Mouse (Mus musculus): Measurements from ENCODE around the gene Grk5.
A peak's percentile ranks its signal among the peaks of the same experiment; 100 is the strongest.

The Grk5 gene

DNA sequence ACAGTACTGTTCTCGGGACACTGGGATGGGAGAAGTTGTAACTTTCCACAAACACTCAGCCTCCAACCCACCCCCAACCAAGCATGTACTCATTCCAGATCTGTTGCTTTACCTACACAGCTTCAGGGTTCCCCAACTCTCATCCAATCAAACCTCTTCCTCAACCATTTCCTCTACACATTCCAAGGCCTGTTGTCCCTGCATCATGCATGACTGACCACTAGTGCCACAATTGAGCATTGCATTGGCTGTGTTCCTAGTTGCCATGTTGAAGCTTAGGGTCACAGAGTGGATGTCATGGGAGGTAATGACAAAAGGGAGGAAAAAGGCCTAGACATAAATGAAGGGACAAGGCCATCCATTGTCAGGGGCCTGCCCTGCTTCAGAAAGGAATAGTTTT lies 175.5 kb downstream of the Grk5 start:
- DNase-seq (ENCODE audit: low spot score): no peak

DNA sequence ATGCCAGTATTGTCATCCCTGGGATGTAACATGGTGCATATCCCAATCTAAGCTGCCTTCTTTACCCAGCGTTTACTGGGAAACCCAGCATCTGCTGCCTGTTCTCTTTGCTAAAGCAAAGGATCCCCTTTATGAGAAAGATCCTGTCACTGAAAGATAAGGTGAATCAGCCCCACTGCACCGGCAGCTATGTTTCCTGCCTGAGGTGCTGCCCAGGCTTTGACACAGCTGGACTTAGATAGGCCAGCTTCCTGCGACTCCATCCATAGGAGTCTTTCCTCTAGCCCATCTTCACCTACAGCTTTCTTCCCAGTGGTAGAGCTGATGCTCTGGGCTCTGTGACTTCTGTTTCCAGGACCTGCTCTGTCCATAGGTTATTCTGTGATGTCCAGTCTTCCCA lies 189.1 kb downstream of the Grk5 start:
- no peak for DNase-seq (ENCODE audit: low spot score)

DNA sequence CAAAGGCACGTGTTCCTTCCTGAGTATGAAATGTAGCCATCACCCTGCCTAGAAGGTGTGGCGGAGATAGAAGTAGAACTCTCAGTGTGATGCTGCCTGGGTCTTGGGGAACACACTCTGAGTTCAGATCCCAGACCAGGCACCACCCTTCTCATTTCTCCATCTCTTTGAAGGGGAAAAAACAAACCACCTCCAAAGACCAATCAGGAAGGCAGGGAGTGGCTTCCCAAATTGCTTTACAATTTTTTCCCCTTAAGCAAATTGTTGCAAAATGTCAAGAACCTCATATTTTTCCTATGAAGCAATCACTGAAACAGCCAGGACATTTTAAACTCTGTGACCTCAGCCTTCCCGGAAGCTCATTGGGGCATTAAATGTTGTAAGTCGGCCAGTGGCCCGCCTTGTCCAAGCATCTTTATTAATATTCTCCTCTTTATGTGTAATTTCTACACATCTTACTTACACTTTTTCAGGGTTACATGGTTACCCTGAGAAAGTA lies 190.8 kb downstream of the Grk5 start:
- no peak for DNase-seq (ENCODE audit: low spot score)

DNA sequence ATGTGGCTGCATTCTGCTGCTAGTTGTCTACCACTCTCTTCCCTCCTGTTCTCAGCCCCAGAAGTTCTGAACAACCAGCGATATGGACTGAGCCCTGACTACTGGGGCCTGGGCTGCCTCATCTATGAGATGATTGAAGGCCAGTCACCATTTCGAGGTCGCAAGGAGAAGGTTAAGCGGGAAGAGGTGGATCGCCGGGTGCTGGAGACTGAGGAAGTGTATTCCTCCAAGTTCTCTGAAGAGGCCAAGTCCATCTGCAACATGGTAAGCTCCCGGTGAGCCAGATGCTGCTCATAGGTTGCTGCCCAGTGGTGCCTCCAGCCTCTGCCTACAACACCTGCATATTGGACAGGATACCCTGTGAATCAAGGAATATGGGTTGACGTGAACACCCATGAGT lies 193.5 kb downstream of the Grk5 start:
- DNase-seq (ENCODE audit: low spot score): no peak

DNA sequence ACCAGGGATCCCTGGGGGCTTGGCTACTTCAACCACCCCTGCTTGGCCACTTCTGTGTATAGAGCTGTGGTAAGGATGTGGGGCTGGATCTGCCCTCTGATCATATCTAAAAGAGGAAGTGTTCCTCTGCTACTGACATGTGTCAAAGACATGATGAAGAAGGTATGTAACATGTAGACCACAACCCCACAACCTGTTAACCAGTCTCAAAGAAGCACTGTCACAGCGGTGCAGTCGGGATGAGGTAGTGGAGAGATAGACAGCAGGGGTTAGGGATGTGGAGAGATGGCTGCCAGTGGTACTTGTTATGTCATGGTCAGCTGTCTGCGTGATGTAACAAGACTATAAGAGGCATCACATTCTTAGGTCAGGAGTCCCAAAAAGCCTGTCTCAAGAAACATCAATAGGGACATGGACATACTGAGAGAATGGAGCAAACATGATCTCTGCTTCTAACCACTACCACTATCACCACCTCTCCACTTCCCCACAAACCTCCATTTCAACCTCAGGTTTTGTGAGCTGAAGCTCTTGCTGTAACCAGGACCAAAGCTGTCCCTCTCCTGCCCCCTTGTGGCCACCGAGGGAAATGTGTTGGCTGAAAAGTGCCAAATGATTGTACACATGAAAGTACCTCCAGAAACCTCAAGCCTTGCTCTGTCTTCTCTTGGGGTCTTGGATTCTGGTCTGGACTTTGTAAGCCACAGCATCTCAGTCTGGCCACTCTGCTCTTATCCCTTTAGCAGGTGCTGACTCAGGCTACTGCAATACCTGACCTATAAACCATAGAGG lies 194.8 kb downstream of the Grk5 start:
- peak; percentile 90 for DNase-seq (ENCODE audit: low spot score)

DNA sequence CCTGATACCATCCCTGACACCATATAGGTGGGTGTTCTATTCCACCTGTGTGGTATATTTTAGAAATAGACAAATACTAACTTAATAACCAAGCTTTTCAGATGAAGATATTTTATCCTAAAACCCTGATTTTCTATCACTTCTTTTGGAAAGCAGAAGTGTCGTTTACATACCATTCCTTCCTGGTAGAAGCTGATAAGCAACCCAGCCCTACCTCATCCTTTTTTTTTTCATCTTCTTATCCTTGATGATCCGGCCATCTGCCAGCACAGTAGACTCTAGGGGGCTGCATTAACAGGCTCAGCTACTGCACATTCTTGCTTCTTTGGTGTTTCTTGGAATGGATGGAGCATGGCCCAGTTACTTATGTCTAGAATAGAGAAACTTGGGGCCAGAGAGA lies 195.7 kb downstream of the Grk5 start:
- no peak for DNase-seq (ENCODE audit: low spot score)

DNA sequence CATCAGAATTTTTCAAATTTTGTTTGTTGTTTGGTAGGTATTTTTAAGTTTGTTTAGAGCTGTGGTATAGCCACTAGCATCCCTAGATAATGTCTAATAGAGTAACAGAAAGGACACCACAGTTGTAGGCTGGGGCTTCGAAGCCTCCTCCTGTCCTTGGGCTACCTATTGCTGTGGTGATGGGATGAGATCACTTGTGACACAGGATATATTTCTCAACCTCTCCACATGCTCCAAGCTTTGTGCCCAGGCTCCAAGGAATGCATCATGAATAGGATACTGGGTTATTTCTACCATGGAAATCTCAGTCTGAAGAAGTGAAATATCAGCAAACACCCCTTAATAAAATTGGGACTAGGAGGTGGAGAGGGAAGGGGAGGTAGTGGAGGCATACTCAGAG lies 198.2 kb downstream of the Grk5 start:
- no peak for DNase-seq (ENCODE audit: low spot score)

DNA sequence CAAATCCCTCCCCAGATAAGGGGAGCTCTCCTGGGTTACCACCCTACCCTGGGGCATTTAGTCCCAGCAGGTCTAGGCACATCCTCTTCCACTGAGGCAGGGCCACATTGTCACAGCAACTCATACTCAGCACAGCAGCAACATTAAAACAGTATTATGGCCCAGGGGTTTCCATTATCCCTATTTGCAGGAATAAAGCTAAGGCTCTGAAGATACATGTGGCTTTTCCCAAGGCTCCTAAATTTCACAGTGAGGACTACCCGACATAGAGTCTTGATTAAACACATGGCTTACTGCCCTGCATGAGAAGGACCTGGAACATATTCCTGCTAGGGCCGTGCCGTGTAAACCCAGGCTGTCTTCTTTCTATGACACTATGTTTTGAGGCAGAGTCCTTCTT lies 199.5 kb downstream of the Grk5 start:
- no peak for DNase-seq (ENCODE audit: low spot score)

DNA sequence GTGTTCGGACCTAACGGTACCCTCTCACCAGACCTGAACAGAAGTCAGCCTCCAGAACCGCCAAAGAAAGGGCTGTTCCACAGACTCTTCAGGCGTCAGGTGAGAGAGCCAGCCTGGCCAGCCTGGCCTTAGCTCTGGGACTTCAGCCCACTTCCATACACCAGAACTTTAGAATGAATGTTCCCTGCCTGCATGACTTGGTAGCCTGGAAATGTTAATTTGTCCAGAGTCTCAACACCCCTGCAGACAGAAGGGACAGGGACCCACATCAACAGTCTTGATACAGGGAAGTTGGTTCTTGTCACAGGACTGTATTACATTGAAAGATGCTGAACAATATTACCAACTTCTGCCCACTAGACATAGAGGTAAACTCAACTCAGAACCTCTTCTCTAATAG lies 201.0 kb downstream of the Grk5 start:
- DNase-seq (ENCODE audit: low spot score): no peak

DNA sequence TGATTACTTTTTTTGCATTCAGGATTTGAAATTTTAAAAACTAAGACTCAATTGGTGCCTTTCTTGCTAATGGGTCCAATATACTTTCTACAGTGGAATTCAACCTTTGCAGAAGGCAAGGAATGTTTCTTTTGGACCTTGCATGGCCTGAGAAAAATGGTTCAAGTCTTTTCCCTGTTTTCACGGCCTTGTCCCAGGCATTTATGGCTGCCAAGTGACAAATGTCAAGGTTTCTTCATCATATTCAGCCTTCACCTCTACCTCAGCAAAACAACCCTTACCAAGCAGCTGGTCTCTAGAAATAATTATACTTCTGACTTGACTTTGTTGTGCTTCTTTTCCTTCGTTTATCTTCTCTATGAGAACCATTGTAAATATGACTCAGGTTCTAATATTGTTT lies 207.2 kb downstream of the Grk5 start:
- no peak for DNase-seq (ENCODE audit: low spot score)

DNA sequence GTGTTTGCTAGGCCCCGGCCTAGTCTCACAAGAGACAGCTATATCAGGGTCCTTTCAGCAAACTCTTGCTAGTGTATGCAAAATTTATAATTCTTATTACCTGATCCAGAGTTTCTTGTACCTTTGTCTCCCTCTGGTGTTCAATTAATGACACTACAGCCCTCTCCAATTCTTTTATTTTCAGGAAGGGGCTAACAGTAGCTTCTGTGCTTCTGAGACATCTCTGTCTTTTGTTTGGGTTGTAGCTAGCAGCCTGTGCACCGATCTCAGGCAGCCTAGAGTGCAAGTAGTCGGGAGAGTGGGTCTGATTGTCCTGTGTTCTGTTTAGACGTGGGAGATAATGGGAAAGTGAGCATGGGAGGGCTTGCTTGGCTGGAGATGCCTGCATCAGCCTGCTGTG lies 208.2 kb downstream of the Grk5 start:
- DNase-seq (ENCODE audit: low spot score): peak; percentile 73

DNA sequence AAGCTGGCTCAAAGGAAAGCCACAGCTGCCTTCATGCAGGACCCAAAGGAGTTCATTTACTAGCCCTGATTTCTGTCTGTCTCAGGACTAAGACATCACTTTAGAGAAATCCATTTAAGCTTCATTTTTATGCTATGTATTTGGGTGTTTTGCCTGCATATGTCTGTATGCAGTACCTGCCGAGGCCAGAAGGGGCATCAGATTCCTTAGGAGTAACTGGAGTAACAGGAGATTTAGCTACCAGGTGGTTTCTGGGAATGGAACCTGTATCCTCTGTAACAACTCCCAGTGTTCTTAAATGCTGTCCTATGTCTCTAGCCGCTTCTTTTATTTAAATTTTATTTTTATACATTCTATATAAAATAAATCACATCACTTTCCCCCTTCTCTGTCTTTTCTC lies 220.6 kb downstream of the Grk5 start:
- DNase-seq (ENCODE audit: low spot score): no peak

DNA sequence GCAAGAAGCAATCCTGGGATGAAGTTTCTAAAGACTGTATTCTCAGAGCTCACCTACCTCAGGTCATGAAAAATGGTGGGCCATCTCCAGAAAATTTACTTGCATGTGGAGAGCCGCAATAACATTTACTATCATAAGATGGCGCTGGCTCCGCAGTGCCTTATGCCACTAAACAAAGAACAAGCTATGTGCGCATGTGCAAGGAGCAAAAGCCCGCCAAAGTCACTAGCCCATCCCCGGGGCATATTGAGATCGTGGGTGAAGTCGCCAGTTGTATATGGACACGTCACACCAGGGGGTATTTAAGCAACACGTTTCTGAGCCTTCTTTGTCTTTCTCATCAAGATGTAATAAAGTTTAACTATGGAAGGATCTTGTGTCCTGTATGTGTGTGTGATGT lies 241.5 kb downstream of the Grk5 start:
- DNase-seq (ENCODE audit: low spot score): no peak

DNA sequence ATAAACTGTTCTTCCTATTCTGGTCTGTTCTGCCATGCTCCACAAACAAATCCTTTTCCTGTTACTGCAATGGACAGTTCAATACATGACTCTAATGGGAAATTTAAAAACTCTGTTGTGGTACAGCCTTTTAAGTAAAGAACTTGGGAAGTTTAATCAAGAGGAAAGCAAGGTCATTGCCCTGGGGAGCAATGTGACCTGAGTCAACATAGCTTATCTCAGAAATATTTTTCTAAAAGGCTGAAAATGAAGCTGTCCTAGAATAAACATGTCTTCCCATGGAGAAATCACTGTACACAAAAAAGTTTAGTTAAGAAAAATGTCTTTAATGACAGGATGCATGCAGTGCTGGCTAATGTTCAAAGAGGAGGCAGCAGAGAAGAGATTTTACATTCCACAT lies 249.1 kb downstream of the Grk5 start:
- no peak for DNase-seq (ENCODE audit: low spot score)

DNA sequence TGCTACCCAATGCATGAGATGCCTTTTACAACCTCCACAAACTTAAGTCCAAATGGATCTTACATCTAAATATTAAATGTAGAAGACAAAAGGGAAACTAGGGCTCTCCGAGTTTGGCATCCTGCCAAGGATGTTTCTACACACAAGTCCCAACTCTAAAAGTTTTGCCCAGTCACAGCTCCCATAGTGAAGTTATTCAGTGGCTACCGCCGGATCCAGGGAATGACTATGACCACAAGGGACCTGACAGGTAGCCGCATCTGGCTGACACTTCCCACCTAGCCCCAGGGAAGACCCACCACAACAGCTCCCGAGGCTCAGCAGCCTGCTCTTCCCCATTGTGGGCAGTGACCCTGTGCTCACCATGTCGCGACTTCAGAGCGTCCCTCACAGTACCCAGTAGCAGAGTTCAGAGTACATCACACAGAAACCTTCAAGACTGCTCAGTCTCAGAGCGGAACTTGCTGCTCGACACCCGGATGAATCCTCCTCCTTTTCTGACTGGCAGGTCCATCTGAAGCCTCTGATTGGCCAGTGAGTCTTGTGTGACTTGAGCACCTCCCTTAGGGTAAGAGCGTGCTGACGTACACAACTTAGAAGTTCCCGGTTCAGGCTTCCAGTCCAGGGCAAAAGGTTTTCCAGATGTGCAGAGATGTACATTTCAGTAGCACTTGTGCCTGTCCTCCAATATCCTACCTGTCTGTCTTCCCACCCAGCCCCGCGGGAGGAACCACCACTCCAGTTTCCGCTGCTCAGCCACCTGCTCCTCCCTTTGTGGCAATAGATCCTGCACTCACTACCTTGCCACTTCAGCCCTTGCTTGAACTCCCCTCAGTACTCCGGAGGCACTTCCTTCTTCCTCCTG lies 251.0 kb downstream of the Grk5 start, which contains the start of gene Zfp950:
Gene Zfp950 (minus strand): TSS at position 499 of the 865 bp plus-strand sequence.
- peak; percentile 93 for DNase-seq (ENCODE audit: low spot score)

DNA sequence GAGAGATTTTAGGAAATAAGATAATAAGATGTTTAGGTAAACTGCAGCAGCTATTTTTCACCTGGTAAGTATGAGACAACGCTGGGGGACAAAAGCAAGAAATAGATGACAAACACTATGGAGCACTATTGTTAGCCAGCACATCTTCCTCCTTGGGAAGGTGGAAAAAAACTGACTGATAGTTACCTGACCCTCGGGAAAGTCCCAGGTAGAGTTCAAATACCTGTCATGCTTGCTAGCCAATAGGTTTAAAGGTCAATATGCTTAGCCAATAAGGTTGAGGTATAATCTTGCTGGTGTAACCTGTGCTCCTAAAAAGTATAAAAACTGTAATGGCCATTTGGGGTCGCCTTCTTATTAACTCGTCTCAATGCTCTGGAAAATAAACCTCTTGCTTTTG lies 251.8 kb downstream of the Grk5 start:
- no peak for DNase-seq (ENCODE audit: low spot score)
